Comparison of ENCODE assay signal across 18 mouse cellular contexts in the genomic region with DNA sequence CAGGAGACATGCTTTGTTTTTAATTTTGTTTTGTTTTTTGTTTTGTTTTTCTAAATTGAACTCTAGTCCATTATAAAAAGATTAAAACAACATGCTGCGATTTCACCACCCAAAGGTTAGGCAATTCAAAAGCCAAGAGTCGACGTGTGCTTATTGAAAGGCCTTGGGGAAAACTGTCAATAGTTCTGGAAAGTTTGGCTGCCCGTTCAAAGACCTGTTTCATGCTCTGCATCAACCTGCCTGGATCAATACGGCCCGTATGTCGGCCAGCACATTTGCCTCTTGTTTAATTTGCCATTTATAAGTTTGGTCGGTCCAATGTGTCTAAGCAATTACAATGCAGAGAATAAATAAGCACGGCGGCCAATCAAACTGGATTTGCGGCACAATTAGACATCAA.
DNase-seq lines count a peak whose midpoint lies in the region; ATAC-seq and TF ChIP-seq lines count a peak whose summit lies in the region.
"Had no signal": no experiment of that assay in that cellular context is flagged by ENCODE, and none has a peak within 500 bp of the region (broad histone marks: within the 10 kb centered on the region; RNA-seq: fewer than 3 reads in every experiment).

No protein-coding gene starts in this region.

- no peak overlapping the region for H3K4me2 ChIP-seq in forebrain, embryonic 11.5 days (ENCODE audit: low read depth, low read length, severe bottlenecking)
- H3K4me2 ChIP-seq in forebrain, embryonic 12.5 days = no peak overlapping the region
- no peak overlapping the region for H3K4me2 ChIP-seq in liver, postnatal 0 days (ENCODE audit: low read depth, low read length)
- H3K4me2 ChIP-seq in liver, embryonic 11.5 days = no peak overlapping the region
- H3K4me2 ChIP-seq: embryonic facial prominence, embryonic 12.5 days; forebrain, embryonic 13.5 days; forebrain, embryonic 15.5 days had no signal

- no peak for TF ChIP-seq CTCF in liver, postnatal 0 days (IDR thresholded peaks at IDR 0.05; ENCODE audit: low read depth)
- TF ChIP-seq CTCF in brain, embryonic 14.5 days (IDR thresholded peaks at IDR 0.05; ENCODE audit: borderline replicate concordance, extremely low read depth, insufficient read depth, insufficient read length) = no peak

- ATAC-seq in forebrain, embryonic 11.5 days (replicated peaks; ENCODE audit: low FRiP score) = no peak
- ATAC-seq in forebrain, embryonic 12.5 days (ENCODE audit: low FRiP score) = no peak
- ATAC-seq in liver, postnatal 0 days = peak; percentile 66
- ATAC-seq in liver, embryonic 11.5 days (replicated peaks; ENCODE audit: low FRiP score) = no peak
- ATAC-seq: forebrain, embryonic 13.5 days; forebrain, embryonic 15.5 days; forebrain, postnatal 0 days had no signal

- H3K27ac ChIP-seq in forebrain, embryonic 11.5 days (ENCODE audit: low read depth, low read length) = no peak overlapping the region
- H3K27ac ChIP-seq in forebrain, embryonic 12.5 days = no peak overlapping the region
- peak overlapping the region; percentile 65 for H3K27ac ChIP-seq in liver, postnatal 0 days (ENCODE audit: low read depth)
- H3K27ac ChIP-seq in liver, embryonic 11.5 days (ENCODE audit: low read depth, low read length) = no peak overlapping the region
- H3K27ac ChIP-seq: embryonic facial prominence, embryonic 10.5 days; embryonic facial prominence, embryonic 12.5 days; forebrain, embryonic 13.5 days; forebrain, embryonic 15.5 days had no signal

- H3K36me3 ChIP-seq in forebrain, embryonic 11.5 days (ENCODE audit: control insufficient read depth, insufficient read depth, low read length) = no peaks in the 10 kb centered on the region
- no peaks in the 10 kb centered on the region for H3K36me3 ChIP-seq in forebrain, embryonic 12.5 days (replicated peaks)
- H3K36me3 ChIP-seq in liver, postnatal 0 days (replicated peaks; ENCODE audit: insufficient read depth, low read length) = no peaks in the 10 kb centered on the region
- no peaks in the 10 kb centered on the region for H3K36me3 ChIP-seq in liver, embryonic 11.5 days (ENCODE audit: control insufficient read depth, insufficient read depth, low read length)
- H3K36me3 ChIP-seq: embryonic facial prominence, embryonic 10.5 days; embryonic facial prominence, embryonic 12.5 days; forebrain, embryonic 15.5 days had no signal

- H3K27me3 ChIP-seq in forebrain, embryonic 11.5 days (ENCODE audit: control insufficient read depth, insufficient read depth, low read length) = no peaks in the 10 kb centered on the region
- peaks cover 8% of the 10 kb centered on the region; the same call in 1 of the 2 replicates for H3K27me3 ChIP-seq in forebrain, embryonic 12.5 days
- no peaks in the 10 kb centered on the region for H3K27me3 ChIP-seq in liver, postnatal 0 days (ENCODE audit: insufficient read depth, low read length)
- H3K27me3 ChIP-seq in liver, embryonic 11.5 days (replicated peaks; ENCODE audit: control insufficient read depth, insufficient read depth, low read length) = no peaks in the 10 kb centered on the region
- H3K27me3 ChIP-seq: forebrain, embryonic 15.5 days had no signal

- TF ChIP-seq POLR2A in brain, embryonic 14.5 days (IDR thresholded peaks at IDR 0.05; ENCODE audit: borderline replicate concordance, extremely low read depth, insufficient read depth, insufficient read length, poor library complexity, severe bottlenecking) = no peak

- DNase-seq in forebrain, embryonic 11.5 days (ENCODE audit: low spot score) = peak; percentile 22
- DNase-seq in liver, postnatal 0 days = no peak
- DNase-seq in liver, embryonic 11.5 days (ENCODE audit: low spot score) = no peak
- DNase-seq in brain, embryonic 14.5 days (ENCODE audit: low read depth) = peak; percentile 30
- DNase-seq in right cerebral cortex, postnatal 25 days = no peak
- DNase-seq: adrenal gland, adult 8-10 months; adrenal gland, postnatal 14 days; cerebellum, adult 11-12 months; cerebellum, adult 2 months; cerebellum, adult 9-10 months; cerebellum, postnatal 10 days; cerebellum, postnatal 25 days; forebrain, postnatal 0 days had no signal

- WGBS in forebrain, embryonic 11.5 days = 83% methylated on average over 11 of the region's 11 CpGs
- WGBS in forebrain, embryonic 12.5 days = 65% methylated on average over 11 of the region's 11 CpGs
- 75% methylated on average over 11 of the region's 11 CpGs for WGBS in liver, postnatal 0 days (ENCODE audit: insufficient replicate concordance)
- 85% methylated on average over 11 of the region's 11 CpGs for WGBS in liver, embryonic 11.5 days

- H3K4me1 ChIP-seq in forebrain, embryonic 11.5 days (replicated peaks; ENCODE audit: control insufficient read depth, insufficient read depth, low read length) = peaks cover 2% of the 10 kb centered on the region; the same call in 1 of the 2 replicates
- peaks cover 14% of the 10 kb centered on the region for H3K4me1 ChIP-seq in forebrain, embryonic 12.5 days
- peaks cover 14% of the 10 kb centered on the region for H3K4me1 ChIP-seq in liver, postnatal 0 days (ENCODE audit: insufficient read depth)
- H3K4me1 ChIP-seq in liver, embryonic 11.5 days (replicated peaks; ENCODE audit: control insufficient read depth, insufficient read depth, low read length) = no peaks in the 10 kb centered on the region
- H3K4me1 ChIP-seq: forebrain, embryonic 15.5 days had no signal

- H3K9me3 ChIP-seq in forebrain, embryonic 11.5 days (ENCODE audit: control insufficient read depth, low read length) = no peaks in the 10 kb centered on the region
- H3K9me3 ChIP-seq in forebrain, embryonic 12.5 days = no peaks in the 10 kb centered on the region
- no peaks in the 10 kb centered on the region for H3K9me3 ChIP-seq in liver, postnatal 0 days (ENCODE audit: low read length)
- H3K9me3 ChIP-seq in liver, embryonic 11.5 days (ENCODE audit: control insufficient read depth, low read length) = no peaks in the 10 kb centered on the region
- H3K9me3 ChIP-seq: embryonic facial prominence, embryonic 10.5 days; embryonic facial prominence, embryonic 12.5 days; forebrain, embryonic 13.5 days; forebrain, embryonic 15.5 days had no signal

- H3K9ac ChIP-seq in forebrain, embryonic 11.5 days (ENCODE audit: low read length) = no peak overlapping the region
- H3K9ac ChIP-seq in forebrain, embryonic 12.5 days = no peak overlapping the region
- H3K9ac ChIP-seq in liver, postnatal 0 days (replicated peaks) = no peak overlapping the region
- H3K9ac ChIP-seq in liver, embryonic 11.5 days (ENCODE audit: low read depth, low read length) = no peak overlapping the region
- H3K9ac ChIP-seq: embryonic facial prominence, embryonic 12.5 days; forebrain, embryonic 13.5 days; forebrain, embryonic 15.5 days; forebrain, postnatal 0 days had no signal

- H3K4me3 ChIP-seq in forebrain, embryonic 11.5 days (ENCODE audit: low read depth, low read length) = no peak overlapping the region
- no peak overlapping the region for H3K4me3 ChIP-seq in forebrain, embryonic 12.5 days (replicated peaks)
- no peak overlapping the region for H3K4me3 ChIP-seq in liver, postnatal 0 days (ENCODE audit: low read depth, low read length)
- H3K4me3 ChIP-seq in liver, embryonic 11.5 days (ENCODE audit: low read depth, low read length) = no peak overlapping the region
- H3K4me3 ChIP-seq: embryonic facial prominence, embryonic 10.5 days; embryonic facial prominence, embryonic 12.5 days; forebrain, embryonic 13.5 days; forebrain, embryonic 15.5 days had no signal

- no peak for TF ChIP-seq EP300 in liver, postnatal 0 days (IDR thresholded peaks at IDR 0.05; ENCODE audit: low read depth)

Comparison
In these comparisons a context has a peak if more than half of its experiments do, and no peak if none do; other contexts are left out.
1. DNase-seq: peak in forebrain, embryonic 11.5 days (single experiment) and brain, embryonic 14.5 days (single experiment); none in liver, postnatal 0 days (single experiment), liver, embryonic 11.5 days (single experiment) and right cerebral cortex, postnatal 25 days (single experiment).